Mouse (Mus musculus): ENCODE results near the gene Mmrn2.
"Not testable (repeated sequence)": the region's sequence is repeated elsewhere in the genome, so short reads cannot be mapped to it uniquely, and the experiment has no call there.

Gene Mmrn2

GRCm38 (mm10) chr14:34402871-34403270, 27.6 kb downstream of the Mmrn2 start:
- DNase-seq (ENCODE audit: low read depth, low spot score) = no peak

- no peak for DNase-seq (ENCODE audit: low read depth, low spot score)
Measured at GRCm38 (mm10) chr14:34403424-34403823, 28.2 kb downstream of the Mmrn2 start.

- DNase-seq (ENCODE audit: low read depth, low spot score) = no peak
Measured at GRCm38 (mm10) chr14:34410716-34411115, 35.5 kb downstream of the Mmrn2 start.

GRCm38 (mm10) chr14:34412164-34412896, 37.1 kb downstream of the Mmrn2 start:
- DNase-seq (ENCODE audit: low read depth, low spot score) = no peak

- not testable (repeated sequence) for DNase-seq (ENCODE audit: low read depth, low spot score)
Measured at GRCm38 (mm10) chr14:34416946-34417345, 41.7 kb downstream of the Mmrn2 start.

- no peak for DNase-seq (ENCODE audit: low read depth, low spot score)
Measured at GRCm38 (mm10) chr14:34417501-34417900, 42.2 kb downstream of the Mmrn2 start.

- no peak for DNase-seq (ENCODE audit: low read depth, low spot score)
Measured at GRCm38 (mm10) chr14:34421078-34421477, 45.8 kb downstream of the Mmrn2 start.

GRCm38 (mm10) chr14:34428274-34428673, 53.0 kb downstream of the Mmrn2 start:
- DNase-seq (ENCODE audit: low read depth, low spot score) = no peak

- no peak for DNase-seq (ENCODE audit: low read depth, low spot score)
Measured at GRCm38 (mm10) chr14:34429069-34429468, 53.8 kb downstream of the Mmrn2 start.

GRCm38 (mm10) chr14:34440526-34441066, 65.3 kb downstream of the Mmrn2 start:
- DNase-seq (ENCODE audit: low read depth, low spot score) = no peak

GRCm38 (mm10) chr14:34442531-34442930, 67.3 kb downstream of the Mmrn2 start:
- DNase-seq (ENCODE audit: low read depth, low spot score) = no peak

GRCm38 (mm10) chr14:34444368-34444767, 69.1 kb downstream of the Mmrn2 start:
- no peak for DNase-seq (ENCODE audit: low read depth, low spot score)

- DNase-seq (ENCODE audit: low read depth, low spot score) = no peak
Measured at GRCm38 (mm10) chr14:34444924-34445323, 69.7 kb downstream of the Mmrn2 start.

GRCm38 (mm10) chr14:34445348-34445747, 70.1 kb downstream of the Mmrn2 start:
- DNase-seq (ENCODE audit: low read depth, low spot score) = no peak

GRCm38 (mm10) chr14:34446624-34447023, 71.4 kb downstream of the Mmrn2 start:
- DNase-seq (ENCODE audit: low read depth, low spot score) = no peak

GRCm38 (mm10) chr14:34447659-34448058, 72.4 kb downstream of the Mmrn2 start:
- no peak for DNase-seq (ENCODE audit: low read depth, low spot score)

GRCm38 (mm10) chr14:34448398-34448797, 73.1 kb downstream of the Mmrn2 start:
- DNase-seq (ENCODE audit: low read depth, low spot score) = no peak

GRCm38 (mm10) chr14:34449807-34450206, 74.5 kb downstream of the Mmrn2 start:
- DNase-seq (ENCODE audit: low read depth, low spot score) = no peak

GRCm38 (mm10) chr14:34450451-34450850, 75.2 kb downstream of the Mmrn2 start:
- no peak for DNase-seq (ENCODE audit: low read depth, low spot score)

GRCm38 (mm10) chr14:34451872-34452271, 76.6 kb downstream of the Mmrn2 start:
- DNase-seq (ENCODE audit: low read depth, low spot score) = no peak

- no peak for DNase-seq (ENCODE audit: low read depth, low spot score)
Measured at GRCm38 (mm10) chr14:34453648-34454047, 78.4 kb downstream of the Mmrn2 start.

Measured in CD4-positive helper T cell, adult 2 months (primary cell).